Mouse (Mus musculus) right cerebral cortex, adult 2 months (tissue): Measurements from ENCODE around the gene Rmi1.
A peak's percentile ranks its signal among the peaks of the same experiment; 100 is the strongest.
"Not testable (repeated sequence)": the region's sequence is repeated elsewhere in the genome, so short reads cannot be mapped to it uniquely, and the experiment has no call there.

Experiments used
- DNase-seq, 2 experiments: peaks; one replicate each; pipeline ENCODE4 v3.0.0; 2021 to 2022; ENCODE audit warnings: low spot score in 2 of 2

Gene Rmi1

GRCm38 (mm10) chr13:58402003-58402743 lies at the start of gene Rmi1:
TSS of gene Rmi1 (plus strand) at chr13:58402248.
- DNase-seq, result peak; percentile 97

- no peak for DNase-seq
Observed at GRCm38 (mm10) chr13:58352996-58353395, 49.1 kb upstream of the Rmi1 start.

GRCm38 (mm10) chr13:58358629-58359303 lies 43.3 kb upstream of the Rmi1 start, which contains the start of gene Kif27:
TSS of gene Kif27 (minus strand) at chr13:58359122.
- DNase-seq, result peak; percentile 46 to 60

- DNase-seq, result no peak
Observed at GRCm38 (mm10) chr13:58359304-58359653, 42.8 kb upstream of the Rmi1 start.

GRCm38 (mm10) chr13:58364353-58365175 lies 37.5 kb upstream of the Rmi1 start:
- DNase-seq, result no peak

- not testable (repeated sequence) for DNase-seq
Observed at GRCm38 (mm10) chr13:58365179-58365578, 36.9 kb upstream of the Rmi1 start.

- DNase-seq, result no peak
Observed at GRCm38 (mm10) chr13:58366373-58366772, 35.7 kb upstream of the Rmi1 start.

- DNase-seq, result no peak
Observed at GRCm38 (mm10) chr13:58367641-58368040, 34.4 kb upstream of the Rmi1 start.

- DNase-seq, result no peak
Observed at GRCm38 (mm10) chr13:58368835-58369234, 33.2 kb upstream of the Rmi1 start.

GRCm38 (mm10) chr13:58372278-58373152 lies 29.5 kb upstream of the Rmi1 start:
- no peak for DNase-seq

- DNase-seq, result no peak
Observed at GRCm38 (mm10) chr13:58373153-58373470, 28.9 kb upstream of the Rmi1 start.

GRCm38 (mm10) chr13:58384371-58384770 lies 17.7 kb upstream of the Rmi1 start:
- DNase-seq, result no peak

GRCm38 (mm10) chr13:58384779-58385546 lies 17.1 kb upstream of the Rmi1 start, which contains the start of gene 2210016F16Rik:
TSS of gene 2210016F16Rik (minus strand) at chr13:58385225.
- peak; percentile 22 to 50 for DNase-seq

GRCm38 (mm10) chr13:58385547-58385920 lies 16.5 kb upstream of the Rmi1 start:
- no peak for DNase-seq

GRCm38 (mm10) chr13:58387948-58388347 lies 14.1 kb upstream of the Rmi1 start:
- DNase-seq, result peak; percentile 82 to 87

- DNase-seq, result no peak
Observed at GRCm38 (mm10) chr13:58388379-58388778, 13.7 kb upstream of the Rmi1 start.

GRCm38 (mm10) chr13:58389324-58389951 lies 12.6 kb upstream of the Rmi1 start:
- no peak for DNase-seq

GRCm38 (mm10) chr13:58394392-58394791 lies 7.7 kb upstream of the Rmi1 start:
- not testable (repeated sequence) for DNase-seq

- no peak for DNase-seq
Observed at GRCm38 (mm10) chr13:58397651-58398050, 4.4 kb upstream of the Rmi1 start.

GRCm38 (mm10) chr13:58400576-58400975 lies 1.5 kb upstream of the Rmi1 start:
- no peak for DNase-seq
